Comparison of ENCODE assay signal across 21 mouse cellular contexts in genomic region chr8:76984082-76984481, GRCm38 (mm10).
A peak's percentile ranks its signal among the peaks of the same experiment; 100 is the strongest.
DNase-seq lines count a peak whose midpoint lies in the region; ATAC-seq lines count a peak whose summit lies in the region.
"Had no signal": no experiment of that assay in that cellular context is flagged by ENCODE, and none has a peak within 500 bp of the region (broad histone marks: within the 10 kb centered on the region; RNA-seq: fewer than 3 reads in every experiment).

No protein-coding gene starts in this region.

- no peak overlapping the region for H3K9ac ChIP-seq in heart, embryonic 16.5 days (ENCODE audit: low read length)
- no peak overlapping the region for H3K9ac ChIP-seq in kidney, embryonic 15.5 days
- no peak overlapping the region for H3K9ac ChIP-seq in limb, embryonic 12.5 days (replicated peaks)
- no peak overlapping the region for H3K9ac ChIP-seq in neural tube, embryonic 12.5 days
- H3K9ac ChIP-seq: embryonic facial prominence, embryonic 12.5 days; forebrain, embryonic 15.5 days; heart, embryonic 13.5 days; hindbrain, embryonic 14.5 days had no signal

- no peak overlapping the region for H3K4me2 ChIP-seq in heart, embryonic 16.5 days (ENCODE audit: low read depth, low read length)
- H3K4me2 ChIP-seq in kidney, embryonic 15.5 days = no peak overlapping the region
- H3K4me2 ChIP-seq in limb, embryonic 12.5 days = no peak overlapping the region
- no peak overlapping the region for H3K4me2 ChIP-seq in neural tube, embryonic 12.5 days (replicated peaks)
- H3K4me2 ChIP-seq: embryonic facial prominence, embryonic 12.5 days; forebrain, embryonic 15.5 days; heart, embryonic 13.5 days; hindbrain, embryonic 14.5 days had no signal

- DNase-seq in heart, postnatal 14 days = no peak
- no peak for DNase-seq in kidney, adult 18-20 months
- no peak for DNase-seq in limb, embryonic 10.5 days (ENCODE audit: low spot score)
- no peak for DNase-seq in neural tube, embryonic 10.5 days (ENCODE audit: extremely low spot score, low spot score)
- DNase-seq: adrenal gland, postnatal 14 days; cerebellum, adult 11-12 months; cerebellum, adult 9-10 months; cerebellum, postnatal 25 days; gastrocnemius, postnatal 10 days had no signal

- intact Hi-C loops in heart, postnatal 14 days (cut with DNase I) = no loop called here

- H3K27ac ChIP-seq in heart, embryonic 16.5 days (ENCODE audit: low read length) = peak overlapping the region; percentile 27; the same call in 1 of the 2 replicates
- H3K27ac ChIP-seq in kidney, embryonic 15.5 days = no peak overlapping the region
- H3K27ac ChIP-seq in limb, embryonic 12.5 days = no peak overlapping the region
- H3K27ac ChIP-seq in limb, embryonic 10.5 days = no peak overlapping the region
- no peak overlapping the region for H3K27ac ChIP-seq in neural tube, embryonic 12.5 days
- H3K27ac ChIP-seq: embryonic facial prominence, embryonic 12.5 days; forebrain, embryonic 15.5 days; heart, embryonic 13.5 days; hindbrain, embryonic 10.5 days; hindbrain, embryonic 14.5 days had no signal

- peaks cover 11% of the 10 kb centered on the region for H3K4me1 ChIP-seq in heart, embryonic 16.5 days (ENCODE audit: control insufficient read depth, insufficient read depth, low read length)
- no peaks in the 10 kb centered on the region for H3K4me1 ChIP-seq in kidney, embryonic 15.5 days
- H3K4me1 ChIP-seq in limb, embryonic 12.5 days (replicated peaks) = no peaks in the 10 kb centered on the region
- H3K4me1 ChIP-seq in limb, embryonic 10.5 days = no peaks in the 10 kb centered on the region
- H3K4me1 ChIP-seq in neural tube, embryonic 12.5 days = no peaks in the 10 kb centered on the region
- H3K4me1 ChIP-seq: embryonic facial prominence, embryonic 12.5 days; forebrain, embryonic 15.5 days; hindbrain, embryonic 10.5 days had no signal

- no peaks in the 10 kb centered on the region for H3K36me3 ChIP-seq in heart, embryonic 16.5 days (ENCODE audit: control insufficient read depth, insufficient read depth)
- H3K36me3 ChIP-seq in kidney, embryonic 15.5 days = no peaks in the 10 kb centered on the region
- H3K36me3 ChIP-seq in limb, embryonic 12.5 days = no peaks in the 10 kb centered on the region
- no peaks in the 10 kb centered on the region for H3K36me3 ChIP-seq in limb, embryonic 10.5 days
- no peaks in the 10 kb centered on the region for H3K36me3 ChIP-seq in neural tube, embryonic 12.5 days
- H3K36me3 ChIP-seq: embryonic facial prominence, embryonic 12.5 days; forebrain, embryonic 15.5 days; heart, embryonic 13.5 days; hindbrain, embryonic 10.5 days had no signal

- no peaks in the 10 kb centered on the region for H3K27me3 ChIP-seq in heart, embryonic 16.5 days (ENCODE audit: control insufficient read depth, insufficient read depth, low read length)
- no peaks in the 10 kb centered on the region for H3K27me3 ChIP-seq in kidney, embryonic 15.5 days
- H3K27me3 ChIP-seq in limb, embryonic 12.5 days = no peaks in the 10 kb centered on the region
- H3K27me3 ChIP-seq in limb, embryonic 10.5 days (ENCODE audit: low read depth, poor library complexity, severe bottlenecking) = no peaks in the 10 kb centered on the region
- no peaks in the 10 kb centered on the region for H3K27me3 ChIP-seq in neural tube, embryonic 12.5 days (replicated peaks)
- H3K27me3 ChIP-seq: CH12.LX; embryonic facial prominence, embryonic 12.5 days; forebrain, embryonic 15.5 days; heart, embryonic 13.5 days; Patski had no signal

- ATAC-seq in heart, embryonic 16.5 days (replicated peaks; ENCODE audit: extremely low read depth, insufficient read depth, low FRiP score) = 0 out of 2 replicates have a peak, but pooled peaks have one; percentile 18
- ATAC-seq in kidney, embryonic 15.5 days (replicated peaks; ENCODE audit: low FRiP score) = peak; percentile 62; the same call in 1 of the 2 replicates
- 0 out of 2 replicates have a peak, but pooled peaks have one; percentile 31 for ATAC-seq in limb, embryonic 12.5 days (ENCODE audit: insufficient number of reproducible peaks, insufficient read depth, low FRiP score, low TSS enrichment, low read depth)
- ATAC-seq in neural tube, embryonic 12.5 days (ENCODE audit: low FRiP score, low read depth) = 0 out of 2 replicates have a peak, but pooled peaks have one; percentile 21
- ATAC-seq: activated CD4-positive, CD25-positive, alpha-beta regulatory T cell, adult 4 months; forebrain, embryonic 15.5 days; Patski had no signal

- H3K9me3 ChIP-seq in heart, embryonic 16.5 days (replicated peaks; ENCODE audit: control insufficient read depth, low read length) = no peaks in the 10 kb centered on the region
- H3K9me3 ChIP-seq in kidney, embryonic 15.5 days (replicated peaks) = no peaks in the 10 kb centered on the region
- H3K9me3 ChIP-seq in limb, embryonic 12.5 days = peaks cover 7% of the 10 kb centered on the region; the same call in 1 of the 2 replicates
- H3K9me3 ChIP-seq in limb, embryonic 10.5 days (replicated peaks) = no peaks in the 10 kb centered on the region
- H3K9me3 ChIP-seq in neural tube, embryonic 12.5 days = no peaks in the 10 kb centered on the region
- H3K9me3 ChIP-seq: embryonic facial prominence, embryonic 12.5 days; forebrain, embryonic 15.5 days; hindbrain, embryonic 10.5 days had no signal

- no peak overlapping the region for H3K4me3 ChIP-seq in heart, embryonic 16.5 days (ENCODE audit: low read length)
- no peak overlapping the region for H3K4me3 ChIP-seq in kidney, embryonic 15.5 days (replicated peaks)
- H3K4me3 ChIP-seq in limb, embryonic 12.5 days (replicated peaks) = no peak overlapping the region
- no peak overlapping the region for H3K4me3 ChIP-seq in limb, embryonic 10.5 days
- H3K4me3 ChIP-seq in neural tube, embryonic 12.5 days = no peak overlapping the region
- H3K4me3 ChIP-seq: embryonic facial prominence, embryonic 12.5 days; forebrain, embryonic 15.5 days; heart, embryonic 13.5 days; hindbrain, embryonic 10.5 days had no signal
